Mouse (Mus musculus) heart, adult 2 months (tissue): ENCODE data around the gene Btbd9.

Experiments
- CTCF ChIP-seq: fragments of 200-600 bp; IDR thresholded peaks from 2 replicates; pipeline ENCODE4 v1.8.1; 2022; ENCODE audit warnings: antibody characterized with exemption, mild to moderate bottlenecking, moderate library complexity
- EP300 ChIP-seq: fragments of 200-500 bp; IDR thresholded peaks from 2 replicates; pipeline ENCODE4 v1.6.1; 2011; ENCODE audit warnings: low read depth, low read length, control low read depth; ENCODE audit not compliant: insufficient read depth
- POLR2A ChIP-seq: fragments of 200-500 bp; IDR thresholded peaks from 2 replicates; pipeline ENCODE4 v1.6.1; 2011; ENCODE audit warnings: mild to moderate bottlenecking, low read depth, low read length, control low read depth; ENCODE audit not compliant: insufficient read depth

- no peak for TF ChIP-seq CTCF
- TF ChIP-seq EP300, result no peak
- TF ChIP-seq POLR2A, result no peak
These were observed 106.7 kb downstream of the Btbd9 start for GRCm38 (mm10) chr17:30469511-30470076.
